Mouse (Mus musculus) MEL-GATA-1-ER (cell line): Measurements from ENCODE around the gene Nmur1.

Source experiments
- DNase-seq: peaks from one replicate; pipeline ENCODE4 v3.0.0-alpha.2; 2012; ENCODE audit warnings: low read depth; ENCODE audit errors: extremely low read depth

Gene Nmur1

DNA sequence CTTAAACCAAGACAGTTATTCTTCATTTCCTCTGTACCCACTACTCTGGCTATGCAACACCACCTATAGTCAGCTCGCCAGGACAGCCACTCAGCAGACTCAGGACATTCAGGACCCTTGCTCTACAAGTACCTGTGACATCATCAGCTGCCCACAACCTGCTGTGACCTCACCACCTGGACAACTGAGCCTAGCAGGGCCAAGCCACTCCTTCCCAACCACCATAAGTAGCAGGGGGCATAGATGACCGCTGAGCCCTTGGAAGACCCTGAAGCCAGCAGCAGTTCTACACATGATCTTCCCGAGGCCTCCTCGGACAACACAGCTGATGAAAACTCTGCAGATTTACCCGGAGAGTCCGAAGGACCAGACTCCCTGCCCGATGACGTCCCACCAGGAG, at the start of gene Nmur1, which contains the start of gene Tex44:
TSS of gene Nmur1 (minus strand) at position 101 of the 400 bp plus-strand sequence.
TSS of gene Tex44 (plus strand) at position 202 of the 400 bp plus-strand sequence.
- no peak for DNase-seq

GRCm38 (mm10) chr1:86473109-86473760, 47.2 kb upstream of the Nmur1 start:
- DNase-seq = no peak

DNA sequence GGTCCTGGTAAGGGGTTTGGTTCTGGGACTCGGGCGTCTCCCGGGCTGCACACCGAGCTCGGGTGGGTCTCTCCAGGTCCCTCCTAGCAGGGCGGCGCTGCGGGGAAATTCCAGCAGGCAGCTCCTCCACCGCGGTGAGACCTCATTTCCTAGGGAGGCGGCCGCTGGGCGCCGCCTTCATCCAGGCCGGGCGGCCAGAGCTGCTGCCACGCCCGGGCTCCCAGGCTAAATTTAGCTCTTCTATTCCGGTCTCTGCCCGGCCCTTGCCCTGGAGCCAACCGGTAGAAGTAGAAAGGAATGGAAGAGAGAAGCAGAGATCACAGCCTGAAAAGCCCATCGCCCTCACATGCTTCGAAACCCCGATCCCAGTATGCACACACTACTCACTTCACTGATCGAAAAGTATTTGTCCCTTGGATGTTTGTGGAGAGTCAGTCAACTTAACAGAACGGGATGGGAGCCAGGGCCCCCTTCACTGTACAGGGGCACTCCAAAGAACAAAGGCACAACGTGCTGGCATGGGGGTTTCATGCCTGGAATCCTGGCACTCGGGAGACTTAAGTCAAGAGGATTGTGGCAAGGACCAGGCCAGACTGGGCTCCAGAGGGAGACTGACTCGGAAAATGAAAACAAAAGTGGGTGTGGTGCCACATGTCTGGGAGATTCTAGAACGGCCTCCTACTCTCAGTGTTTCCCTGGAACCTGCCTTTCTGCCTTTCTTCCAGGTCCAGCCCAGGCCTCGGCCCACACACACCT, 46.3 kb upstream of the Nmur1 start:
- DNase-seq = no peak

- peak; percentile 79 for DNase-seq
Observed at GRCm38 (mm10) chr1:86471504-86471961, 45.5 kb upstream of the Nmur1 start.

GRCm38 (mm10) chr1:86470519-86471181, 44.6 kb upstream of the Nmur1 start:
- DNase-seq = peak; percentile 92

- DNase-seq = no peak
Observed at GRCm38 (mm10) chr1:86469876-86470275, 43.8 kb upstream of the Nmur1 start.

DNA sequence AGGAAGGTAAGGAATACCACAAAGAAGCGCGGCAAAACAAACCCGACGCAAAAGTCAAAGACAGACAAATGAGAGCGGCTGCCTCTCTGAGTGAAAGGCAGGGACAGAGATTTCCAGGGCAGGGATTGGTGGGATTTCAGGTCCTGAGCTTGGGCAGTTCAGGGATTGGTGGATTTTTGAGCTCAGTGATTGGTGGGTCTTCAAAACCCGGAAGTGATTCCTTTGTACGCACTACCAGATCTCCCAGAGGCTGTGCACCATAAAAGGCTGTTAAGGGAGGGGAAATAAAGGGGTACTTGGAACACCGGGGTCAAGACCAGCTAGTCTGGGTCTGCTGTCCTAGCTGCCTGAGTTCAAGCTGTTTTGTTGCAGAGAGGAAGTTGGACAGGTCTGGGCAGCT, 41.4 kb upstream of the Nmur1 start:
- DNase-seq = no peak

- no peak for DNase-seq
Observed at GRCm38 (mm10) chr1:86464875-86465224, 38.8 kb upstream of the Nmur1 start.

DNA sequence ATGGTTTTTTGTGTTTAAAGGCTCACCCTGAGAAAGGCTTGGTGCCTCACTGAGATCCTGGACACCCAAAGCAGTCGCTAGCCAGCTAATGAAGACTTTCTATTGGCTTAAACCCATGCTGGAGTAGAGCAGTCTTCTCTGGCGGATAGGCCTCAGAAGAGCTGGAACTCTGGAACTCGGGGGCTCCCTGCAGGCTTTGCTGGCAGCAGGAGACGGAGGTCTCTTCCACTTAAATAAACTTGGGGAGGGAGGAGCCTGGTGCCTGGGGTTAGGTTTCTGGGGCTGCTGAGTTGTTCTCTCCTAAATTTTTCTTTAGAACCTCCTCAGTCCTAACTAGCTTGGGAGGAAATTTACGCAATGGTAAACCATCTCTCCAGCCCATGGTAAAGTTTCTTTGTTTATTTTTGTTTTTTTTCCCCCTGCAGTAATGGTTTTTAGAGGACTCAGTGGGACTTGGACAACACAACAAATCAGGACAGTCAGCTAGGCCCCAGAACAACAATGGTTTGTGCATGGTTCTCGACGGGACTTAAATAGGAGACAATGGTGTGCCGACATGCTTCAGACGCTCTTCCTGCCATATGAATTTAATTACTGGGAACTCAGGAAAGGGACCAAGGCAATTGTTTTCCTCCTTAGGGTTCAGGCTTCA, 38.3 kb upstream of the Nmur1 start:
- no peak for DNase-seq

DNA sequence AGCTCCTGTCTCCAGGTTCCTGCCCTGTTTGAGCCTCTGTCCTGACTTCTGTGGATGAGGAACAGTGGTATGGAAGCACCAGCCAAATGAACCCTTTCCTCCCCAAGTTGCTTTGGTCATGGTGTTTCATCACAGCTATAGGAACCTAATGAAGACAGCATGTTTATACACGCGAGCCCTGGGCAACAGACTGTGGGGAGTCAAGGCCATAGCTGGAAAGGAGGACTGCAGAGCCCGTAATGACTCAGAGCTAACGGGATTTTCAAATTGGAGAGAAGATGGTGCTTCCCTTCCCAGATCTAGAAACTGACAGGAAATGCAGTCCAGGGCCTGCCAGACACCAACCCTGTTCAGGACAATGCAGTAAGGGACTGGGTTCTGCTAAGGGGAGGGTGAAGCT, 33.3 kb upstream of the Nmur1 start:
- DNase-seq = no peak

GRCm38 (mm10) chr1:86456892-86457581, 31.0 kb upstream of the Nmur1 start:
- DNase-seq = no peak

- DNase-seq = no peak
Observed at GRCm38 (mm10) chr1:86452713-86453112, 26.7 kb upstream of the Nmur1 start.

DNA sequence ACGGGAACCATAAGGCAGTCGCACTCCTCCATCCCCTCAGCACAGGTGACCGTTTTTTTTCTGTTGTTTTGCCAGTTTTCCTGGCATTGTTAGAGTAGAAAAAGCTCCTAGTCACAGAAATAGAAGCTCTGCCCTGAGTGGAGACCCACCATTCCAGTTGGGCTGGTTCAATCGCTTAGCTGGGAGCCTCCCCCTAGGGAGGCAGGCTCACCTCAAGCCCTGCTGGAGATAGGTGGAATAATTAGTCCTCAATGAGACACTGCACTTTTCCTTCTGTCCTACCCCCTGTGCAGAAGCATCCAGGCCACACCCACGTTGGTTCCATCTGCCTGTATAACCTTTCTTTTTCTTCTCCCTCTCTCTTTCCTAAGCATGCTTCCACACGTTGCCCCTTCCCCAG, 23.9 kb upstream of the Nmur1 start:
- DNase-seq = no peak

DNA sequence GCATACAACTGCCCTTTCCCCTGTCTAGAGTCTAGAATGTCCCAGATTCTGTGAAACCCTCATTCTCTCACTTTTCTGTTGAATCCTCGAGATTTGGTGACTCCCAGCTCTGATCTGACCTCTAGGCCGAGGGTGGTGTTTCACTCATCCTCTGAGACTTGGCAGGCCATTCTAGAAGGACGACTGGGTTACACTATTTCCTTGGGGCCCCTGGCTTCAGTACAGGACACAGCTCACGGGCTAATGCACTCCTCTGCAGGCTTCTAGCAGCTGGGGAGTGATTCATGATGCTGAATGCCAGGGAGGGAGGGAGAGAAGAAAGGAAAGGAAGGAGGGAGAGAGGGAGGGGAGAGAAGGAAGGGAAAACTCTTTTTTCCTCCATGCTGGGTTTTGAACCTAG, 22.2 kb upstream of the Nmur1 start:
- no peak for DNase-seq

DNA sequence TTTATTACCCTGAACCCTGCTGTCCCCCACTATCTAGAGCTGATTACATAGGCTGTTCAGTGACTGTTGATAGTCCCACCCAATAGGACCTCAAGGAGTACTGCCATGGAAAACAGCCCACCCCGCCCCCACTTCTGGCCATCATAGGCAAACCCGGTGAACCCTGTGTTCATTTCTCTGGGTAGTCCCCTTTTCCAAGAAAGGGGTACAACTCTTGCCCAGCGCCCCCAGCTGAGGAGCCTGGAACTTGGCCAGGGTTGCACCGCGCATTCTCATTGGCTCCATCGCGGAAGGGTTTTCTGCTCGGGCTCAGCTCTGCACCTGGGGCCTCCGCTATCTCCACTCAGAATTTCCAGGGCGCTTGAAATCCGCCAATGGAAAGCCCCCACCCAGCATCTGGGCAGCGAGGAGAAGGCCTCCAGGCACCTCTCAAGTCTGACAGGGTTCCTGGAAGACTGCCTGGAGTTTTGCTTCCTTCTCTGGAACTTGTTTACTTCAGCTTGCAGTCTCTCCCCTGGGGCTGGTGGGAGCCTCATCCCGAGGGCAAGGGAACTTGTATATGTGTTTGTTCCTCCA, 21.7 kb upstream of the Nmur1 start:
- DNase-seq = no peak

DNA sequence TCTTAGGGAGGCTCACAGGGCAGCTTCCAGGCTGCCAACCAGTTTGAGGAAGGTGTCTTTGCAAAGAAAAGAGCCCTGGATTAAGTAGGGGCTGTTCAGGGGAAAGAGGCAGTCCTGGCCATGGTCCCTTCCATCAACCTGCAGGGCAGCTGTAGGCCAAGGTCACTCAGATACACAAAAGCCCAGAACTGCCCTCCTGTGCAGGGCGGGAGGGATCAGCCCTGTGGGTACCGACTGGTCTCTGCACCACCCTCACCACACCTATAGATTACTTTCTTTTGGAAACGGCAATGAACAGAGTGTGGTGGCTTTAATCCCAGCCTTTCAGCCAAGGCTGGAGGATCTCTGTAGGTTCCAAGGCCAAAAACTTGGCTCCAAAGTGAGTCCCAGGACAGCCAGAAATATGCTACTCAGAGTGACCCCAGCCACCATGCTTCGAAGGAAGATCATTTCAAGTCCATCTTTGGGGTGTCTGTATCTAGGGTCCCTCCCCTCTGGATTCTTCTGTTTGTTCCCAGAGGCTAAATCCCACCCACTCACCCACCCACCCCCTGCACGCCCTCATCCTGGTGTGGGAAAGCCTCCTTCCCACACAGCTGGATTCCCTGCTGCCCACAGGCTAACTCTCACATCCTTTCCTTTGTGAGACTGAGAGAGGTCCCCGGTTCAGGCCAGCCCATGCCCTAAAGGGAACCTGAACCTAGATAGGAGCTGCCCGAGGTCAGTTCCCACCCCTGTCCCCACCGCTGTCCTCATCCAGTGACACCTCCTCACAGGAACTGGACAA, 17.6 kb upstream of the Nmur1 start:
- DNase-seq = no peak

DNA sequence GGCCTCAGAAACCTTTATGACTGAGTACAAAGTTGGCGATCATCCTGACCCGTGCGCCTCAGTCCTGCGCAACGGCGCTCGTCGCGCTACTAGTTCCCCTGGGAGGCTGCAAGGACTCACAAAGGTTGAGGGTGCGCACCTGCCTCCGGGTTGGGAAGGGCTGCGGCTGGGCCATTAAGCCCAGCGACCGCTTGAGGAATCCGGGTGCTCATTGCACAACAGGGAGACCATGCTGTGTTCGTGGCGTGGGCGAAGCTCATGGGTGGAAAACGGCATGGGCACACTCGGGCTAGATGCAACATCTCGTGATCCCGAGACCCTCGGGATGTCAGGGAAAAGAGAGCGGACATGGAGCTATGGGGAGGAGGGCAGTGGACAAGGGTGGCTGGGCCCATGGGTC, 16.8 kb upstream of the Nmur1 start:
- DNase-seq = no peak

DNA sequence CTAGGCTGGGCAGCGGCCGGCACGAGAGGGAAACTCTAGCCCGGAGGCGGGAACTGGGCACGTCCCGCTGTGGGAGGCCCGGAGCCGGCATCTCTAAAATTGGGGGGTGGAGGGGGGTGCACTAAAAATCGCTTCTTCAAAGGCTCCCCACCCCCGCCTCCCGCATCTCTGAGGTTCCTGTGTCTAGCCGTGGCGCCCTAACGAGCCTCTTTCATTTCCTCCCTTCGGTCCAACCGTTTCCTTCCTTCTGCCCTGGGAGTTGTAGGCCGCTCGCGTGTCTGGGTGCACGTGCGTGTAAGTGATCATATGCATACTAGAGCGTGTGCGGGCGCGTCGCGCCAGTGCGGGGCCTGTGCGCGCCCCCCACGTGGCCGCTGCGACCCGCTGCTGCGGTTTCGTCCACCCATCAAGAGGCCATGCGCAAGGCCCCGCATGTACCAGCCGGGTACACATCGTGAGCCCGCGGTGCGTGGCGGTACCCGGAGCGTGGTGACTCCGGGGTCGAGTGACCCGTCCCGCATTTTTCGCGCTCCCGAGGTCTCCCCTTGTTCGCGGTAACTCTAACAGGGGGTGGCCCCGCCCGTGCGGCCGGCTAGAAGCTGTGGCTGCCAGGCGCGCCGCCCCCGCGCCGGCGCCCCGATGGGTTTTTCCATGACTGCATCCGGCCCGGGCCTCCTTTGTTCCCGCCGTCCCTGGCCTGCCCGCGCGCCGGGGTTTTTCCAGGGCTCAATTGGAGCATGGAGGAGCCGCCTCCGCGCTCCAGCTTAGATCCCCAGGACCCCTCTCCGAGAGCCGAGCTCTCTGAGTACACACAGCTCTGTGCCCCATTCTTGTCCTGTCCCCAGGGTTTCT, 16.2 kb upstream of the Nmur1 start:
- no peak for DNase-seq

DNA sequence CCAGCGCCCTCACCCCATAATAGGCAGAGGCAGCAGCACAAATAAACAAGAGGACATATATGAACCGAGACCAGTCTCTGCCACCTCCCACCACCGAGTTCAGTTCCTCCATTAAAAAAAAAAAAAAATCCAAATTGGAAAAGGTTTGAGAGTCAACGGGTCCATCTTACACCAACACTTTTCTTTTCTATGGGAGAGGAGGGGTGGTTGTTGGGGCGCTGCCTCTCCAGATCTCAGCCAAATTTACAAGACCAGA, 15.6 kb upstream of the Nmur1 start:
- DNase-seq = no peak
